Mouse (Mus musculus) B cell, adult 67 days (primary cell): ENCODE data around the gene Igf2r. TPM values are rescaled to one million over a fixed set of nuclear protein-coding genes. Genes with fewer than 3 reads are reported as not detected.

Source experiments
- total RNA-seq, 2 experiments: library from RNA; stranded (reverse); gene quantifications; 4 replicates each; pipeline ENCODE4 v1.2.4; 2023

Igf2r gene
- 10 to 100 TPM in 1 of 2 experiments, 1 to 10 TPM in 1; 9.7 to 13.7 TPM for total RNA-seq

GRCm38 (mm10) chr17:12769380-12769921 lies at the start of gene Igf2r:
Gene Igf2r, minus strand, starts transcription at chr17:12769664.

GRCm38 (mm10) chr17:12675646-12676045 lies 93.8 kb downstream of the Igf2r start, which contains the start of gene Slc22a1:
Gene Slc22a1, minus strand, starts transcription at chr17:12675829.

Other genes with a start within 250 kb of the Igf2r start
- gene Slc22a2, start 185.5 kb downstream of the Igf2r start, total RNA-seq: not detected
- not detected for gene Slc22a1, start 93.8 kb downstream of the Igf2r start, total RNA-seq
- not detected for gene Mas1, start 98.5 kb upstream of the Igf2r start, total RNA-seq
- gene Mrgprh, start 106.4 kb upstream of the Igf2r start, total RNA-seq: not detected
- gene Pnldc1, start 140.6 kb upstream of the Igf2r start, total RNA-seq: 1 to 10 TPM; 2.0 to 3.2 TPM
- 100 to 1,000 TPM; 233 to 244 TPM for gene Tcp1, start 146.0 kb upstream of the Igf2r start, total RNA-seq
- 10 to 100 TPM; 40.7 to 44.4 TPM for gene Mrpl18, start 146.7 kb upstream of the Igf2r start, total RNA-seq
- not detected for gene Acat3, start 170.9 kb upstream of the Igf2r start, total RNA-seq
- gene Acat2, start 191.1 kb upstream of the Igf2r start, total RNA-seq: 10 to 100 TPM; 16.9 to 23.9 TPM
- gene Wtap, start 224.5 kb upstream of the Igf2r start, total RNA-seq: 100 to 1,000 TPM; 117 to 123 TPM
- 10 to 100 TPM; 89.3 to 95.3 TPM for gene Sod2, start 237.2 kb upstream of the Igf2r start, total RNA-seq